Mouse (Mus musculus): ENCODE data around the gene Slc9b2.

DNA sequence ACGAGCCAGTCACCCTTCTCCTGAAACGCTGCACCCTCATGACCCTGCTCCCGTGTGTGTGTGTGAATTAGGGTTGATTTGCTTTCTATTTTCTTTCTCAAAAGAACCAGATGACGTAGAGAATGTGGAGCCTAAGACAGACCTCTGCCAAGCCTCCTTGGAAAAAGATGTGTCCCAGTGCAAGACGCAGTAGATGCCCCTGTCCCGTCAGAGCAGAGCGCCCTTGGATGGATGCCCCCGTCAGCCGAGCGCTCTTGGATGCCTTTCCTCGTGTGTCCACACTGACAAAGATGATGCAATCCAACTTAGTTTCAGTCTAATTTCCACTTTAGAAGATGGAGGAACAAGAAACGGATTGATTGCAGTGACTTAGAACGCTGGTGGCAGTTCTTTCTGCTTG, 34.5 kb upstream of the Slc9b2 start:
- TF ChIP-seq CTCF (IDR thresholded peaks at IDR 0.05; ENCODE audit: borderline replicate concordance, insufficient read depth, low read depth, low read length), result no peak
- TF ChIP-seq POLR2A (IDR thresholded peaks at IDR 0.05; ENCODE audit: borderline replicate concordance, insufficient read depth, low read length), result no peak

All from cerebellum, adult 2 months (tissue).